16 mouse cellular contexts compared by ENCODE assay signal in genomic region chr17:4333091-4333490, GRCm38 (mm10).
"Had no signal": no experiment of that assay in that cellular context is flagged by ENCODE, and none has a peak within 500 bp of the region (broad histone marks: within the 10 kb centered on the region; RNA-seq: fewer than 3 reads in every experiment).

No protein-coding gene starts in this region.

- H3K9me3 ChIP-seq: neural tube, embryonic 13.5 days; neural tube, embryonic 15.5 days; stomach, embryonic 15.5 days had no signal

- H3K27me3 ChIP-seq: neural tube, embryonic 13.5 days; neural tube, embryonic 15.5 days; stomach, embryonic 15.5 days had no signal

- H3K36me3 ChIP-seq: neural tube, embryonic 13.5 days; neural tube, embryonic 15.5 days; stomach, embryonic 15.5 days had no signal

- DNase-seq: retina, postnatal 1 day; right cerebral cortex, adult 18-20 months; right cerebral cortex, postnatal 14 days; right cerebral cortex, postnatal 25 days; right cerebral cortex, postnatal 4 days; spleen, adult 18-20 months; thymus, adult 18-20 months; thymus, adult 2 months; thymus, postnatal 14 days; thymus, postnatal 25 days; thymus, postnatal 36 days; thymus, postnatal 4 days had no signal

- H3K4me3 ChIP-seq: neural tube, embryonic 13.5 days; neural tube, embryonic 15.5 days; stomach, embryonic 15.5 days had no signal

- H3K9ac ChIP-seq: neural tube, embryonic 13.5 days; neural tube, embryonic 15.5 days; stomach, embryonic 15.5 days had no signal

- H3K27ac ChIP-seq: neural tube, embryonic 13.5 days; neural tube, embryonic 15.5 days; stomach, embryonic 15.5 days; stomach, postnatal 0 days had no signal

- H3K4me1 ChIP-seq: neural tube, embryonic 13.5 days; neural tube, embryonic 15.5 days; stomach, embryonic 15.5 days had no signal

- H3K4me2 ChIP-seq: neural tube, embryonic 13.5 days; neural tube, embryonic 15.5 days; stomach, embryonic 15.5 days had no signal
